Mouse (Mus musculus) testis, adult 2 months (tissue): ENCODE measurements around the gene Sbno2. TPM values are rescaled to one million over a fixed set of nuclear protein-coding genes. Genes with fewer than 3 reads are reported as not detected.
"Not testable (repeated sequence)": the region's sequence is repeated elsewhere in the genome, so short reads cannot be mapped to it uniquely, and the experiment has no call there.

Experiments
- H3K27ac ChIP-seq: fragments of 200-500 bp; 2 replicates; pipeline ENCODE4 v1.5.1; 2012; ENCODE audit warnings: low read depth, low read length; ENCODE audit not compliant: control insufficient read depth, insufficient read depth
- H3K27me3 ChIP-seq: fragments of 200-500 bp; 2 replicates; pipeline ENCODE4 v1.6.1; 2012; ENCODE audit warnings: mild to moderate bottlenecking, low read length, moderate library complexity; ENCODE audit not compliant: control insufficient read depth, insufficient read depth
- H3K36me3 ChIP-seq: fragments of 200-500 bp; 2 replicates; pipeline ENCODE4 v1.6.1; 2012; ENCODE audit warnings: mild to moderate bottlenecking, low read length; ENCODE audit not compliant: control insufficient read depth, insufficient read depth
- H3K4me1 ChIP-seq: fragments of 200-500 bp; 2 replicates; pipeline ENCODE4 v1.6.1; 2012; ENCODE audit warnings: low read length; ENCODE audit not compliant: control insufficient read depth, insufficient read depth
- H3K4me3 ChIP-seq: fragments of 200-500 bp; 2 replicates; pipeline ENCODE4 v1.5.1; 2012; ENCODE audit warnings: low read depth, mild to moderate bottlenecking, low read length, moderate library complexity, mixed read lengths; ENCODE audit not compliant: control insufficient read depth
- CTCF ChIP-seq: fragments of 200-500 bp; IDR thresholded peaks from 2 replicates; pipeline ENCODE4 v1.5.1; 2012; ENCODE audit warnings: low read depth, mild to moderate bottlenecking, inconsistent platforms, low read length, moderate library complexity; ENCODE audit not compliant: control insufficient read depth, insufficient read depth, insufficient replicate concordance
- POLR2A ChIP-seq: fragments of 200-500 bp; IDR thresholded peaks from 2 replicates; pipeline ENCODE4 v1.6.1; 2012; ENCODE audit warnings: low read depth, mild to moderate bottlenecking, inconsistent platforms, low read length, moderate library complexity; ENCODE audit not compliant: control insufficient read depth
- polyA plus RNA-seq: library from polyadenylated mRNA; depleted of rRNA; stranded (reverse); fragments of >200 nt; gene quantifications from 2 replicates; pipeline ENCODE4 v1.2.3, GENCODE M21; 2012

Gene Sbno2
- polyA plus RNA-seq, 1 experiment, result 13.9 TPM

- TF ChIP-seq CTCF, result no peak
- no peak for TF ChIP-seq POLR2A
- Histone ChIP-seq H3K4me1 (peaks cover 5% of the 10 kb centered on the region; the same call in 1 of the 2 replicates), H3K27ac (no peak overlapping the region), H3K4me3 (no peak overlapping the region), H3K27me3 (no peaks in the 10 kb centered on the region), H3K36me3 (no peaks in the 10 kb centered on the region; the same call in 1 of the 2 replicates)
Measured at GRCm38 (mm10) chr10:80056976-80057682, 48.2 kb downstream of the Sbno2 start.

GRCm38 (mm10) chr10:80056506-80056905 lies 48.9 kb downstream of the Sbno2 start:
- Histone ChIP-seq H3K27me3 (no peaks in the 10 kb centered on the region), H3K36me3 (no peaks in the 10 kb centered on the region; the same call in 1 of the 2 replicates), H3K4me3 (peak overlapping the region; percentile 16), H3K27ac (no peak overlapping the region), H3K4me1 (peaks cover 7% of the 10 kb centered on the region; the same call in 1 of the 2 replicates)
- no peak for TF ChIP-seq CTCF
- TF ChIP-seq POLR2A, result no peak; the same call in 1 of the 2 replicates

- Histone ChIP-seq H3K27ac (no peak overlapping the region), H3K27me3 (no peaks in the 10 kb centered on the region), H3K4me3 (peak overlapping the region; percentile 98), H3K4me1 (peaks cover 10% of the 10 kb centered on the region; the same call in 1 of the 2 replicates), H3K36me3 (no peaks in the 10 kb centered on the region; the same call in 1 of the 2 replicates)
- TF ChIP-seq CTCF (no peak), POLR2A (no peak)
Measured at GRCm38 (mm10) chr10:80055891-80056290, 49.5 kb downstream of the Sbno2 start.

- H3K4me1 ChIP-seq, result peaks cover 11% of the 10 kb centered on the region
- no peak for TF ChIP-seq CTCF
- TF ChIP-seq POLR2A, result no peak
Measured at GRCm38 (mm10) chr10:80055364-80055763, 50.0 kb downstream of the Sbno2 start.

GRCm38 (mm10) chr10:80054911-80055310 lies 50.5 kb downstream of the Sbno2 start:
- Histone ChIP-seq H3K4me3 (peak overlapping the region; percentile 98), H3K27ac (peak overlapping the region; percentile 100), H3K4me1 (peaks cover 15% of the 10 kb centered on the region)
- H3K36me3 ChIP-seq, H3K27me3 ChIP-seq: not testable (repeated sequence)

More at GRCm38 (mm10) chr10:80055364-80055763, 50.0 kb downstream of the Sbno2 start:
- no peaks in the 10 kb centered on the region for H3K27me3 ChIP-seq
- no peak overlapping the region for H3K27ac ChIP-seq
- H3K4me3 ChIP-seq, result peak overlapping the region; percentile 98
- H3K36me3 ChIP-seq, result no peaks in the 10 kb centered on the region; the same call in 1 of the 2 replicates

- peak; percentile 4; the same call in 1 of the 2 replicates for TF ChIP-seq POLR2A
- TF ChIP-seq CTCF, result no peak
- peak overlapping the region; percentile 100 for H3K27ac ChIP-seq
- H3K27me3 ChIP-seq, result no peaks in the 10 kb centered on the region
- H3K36me3 ChIP-seq, result no peaks in the 10 kb centered on the region; the same call in 1 of the 2 replicates
- H3K4me3 ChIP-seq, result peak overlapping the region; percentile 98
- H3K4me1 ChIP-seq, result peaks cover 15% of the 10 kb centered on the region
Measured at GRCm38 (mm10) chr10:80053831-80054815, 51.2 kb downstream of the Sbno2 start.

- peaks cover 15% of the 10 kb centered on the region for H3K4me1 ChIP-seq
- peak overlapping the region; percentile 100 for H3K27ac ChIP-seq
- TF ChIP-seq POLR2A (peak; percentile 97), CTCF (no peak)
- H3K4me3 ChIP-seq, result peak overlapping the region; percentile 98
- H3K36me3 ChIP-seq, result no peaks in the 10 kb centered on the region; the same call in 1 of the 2 replicates
- H3K27me3 ChIP-seq, result no peaks in the 10 kb centered on the region
Measured at GRCm38 (mm10) chr10:80053259-80053780, 52.1 kb downstream of the Sbno2 start.
